Mouse (Mus musculus) layer of hippocampus, postnatal 25 days (tissue): ENCODE measurements at regions not wholly inside any gene's neighbourhood (a gene's known extent, or its start where the extent isn't known, plus 50 kb on each side); places are given as distances from the start of the nearest gene placed in this dataset.

Source experiments
- DNase-seq, 2 experiments: peaks; one replicate each; pipeline ENCODE4 v3.0.0; 2022; ENCODE audit warnings: mixed read lengths in 2 of 2, low spot score in 1 of 2; ENCODE audit errors: extremely low spot score in 1 of 2

- no peak for DNase-seq
These were observed 645.4 kb upstream of the Gm10131 start for GRCm38 (mm10) chr8:34756916-34757315.

- DNase-seq, result no peak
These were observed 644.6 kb upstream of the Gm10131 start for GRCm38 (mm10) chr8:34756171-34756570.

GRCm38 (mm10) chr8:34755480-34755879 lies 643.9 kb upstream of the Gm10131 start:
- DNase-seq, result no peak

- no peak for DNase-seq
These were observed 641.5 kb upstream of the Gm10131 start for GRCm38 (mm10) chr8:34753046-34753445.

- DNase-seq, result no peak
These were observed 637.0 kb upstream of the Gm10131 start for GRCm38 (mm10) chr8:34748521-34748920.

GRCm38 (mm10) chr8:34745706-34746105 lies 634.2 kb upstream of the Gm10131 start:
- DNase-seq, result no peak

GRCm38 (mm10) chr8:34744682-34745081 lies 633.1 kb upstream of the Gm10131 start:
- no peak for DNase-seq

- DNase-seq, result no peak
These were observed 632.6 kb upstream of the Gm10131 start for GRCm38 (mm10) chr8:34744179-34744578.

GRCm38 (mm10) chr8:34743137-34743536 lies 631.6 kb upstream of the Gm10131 start:
- DNase-seq, result no peak

- no peak for DNase-seq
These were observed 629.3 kb upstream of the Gm10131 start for GRCm38 (mm10) chr8:34740836-34741235.

GRCm38 (mm10) chr8:34739836-34740804 lies 628.6 kb upstream of the Gm10131 start:
- no peak for DNase-seq

- no peak for DNase-seq
These were observed 624.7 kb upstream of the Gm10131 start for GRCm38 (mm10) chr8:34736214-34736613.

- DNase-seq, result no peak
These were observed 623.5 kb upstream of the Gm10131 start for GRCm38 (mm10) chr8:34735006-34735405.

- no peak for DNase-seq
These were observed 621.3 kb upstream of the Gm10131 start for GRCm38 (mm10) chr8:34732808-34733207.

GRCm38 (mm10) chr8:34732362-34732761 lies 620.8 kb upstream of the Gm10131 start:
- DNase-seq, result no peak

GRCm38 (mm10) chr8:34731096-34731999 lies 619.8 kb upstream of the Gm10131 start:
- DNase-seq, result no peak

- no peak for DNase-seq
These were observed 618.0 kb upstream of the Gm10131 start for GRCm38 (mm10) chr8:34729585-34729984.

- no peak for DNase-seq
These were observed 616.2 kb upstream of the Gm10131 start for GRCm38 (mm10) chr8:34727699-34728098.

GRCm38 (mm10) chr8:34726145-34726767 lies 614.7 kb upstream of the Gm10131 start:
- no peak for DNase-seq

GRCm38 (mm10) chr8:34725546-34725945 lies 614.0 kb upstream of the Gm10131 start:
- no peak for DNase-seq
